Mouse (Mus musculus) neural tube, embryonic 15.5 days (tissue): Measurements from ENCODE around the gene Tspan18. TPM values are rescaled to one million over a fixed set of nuclear protein-coding genes. Genes with fewer than 3 reads are reported as not detected.
A peak's percentile ranks its signal among the peaks of the same experiment; 100 is the strongest.

Experiments
- ATAC-seq: fragments of 200-750 bp; cut with Nextera tagmentation; 2 replicates; pipeline ENCODE4 v1.8.0; 2017; ENCODE audit warnings: mild to moderate bottlenecking, moderate TSS enrichment, moderate library complexity; ENCODE audit not compliant: low FRiP score
- H3K27ac ChIP-seq: fragments of 300-500 bp; sonication (generic); replicated peaks from 2 replicates; pipeline ENCODE4 v1.5.1; 2015; ENCODE audit warnings: mild to moderate bottlenecking, inconsistent platforms
- H3K27me3 ChIP-seq: fragments of 300-500 bp; sonication (generic); replicated peaks from 2 replicates; pipeline ENCODE4 v1.6.1; 2015; ENCODE audit warnings: inconsistent platforms
- H3K36me3 ChIP-seq: fragments of 300-500 bp; sonication (generic); 2 replicates; pipeline ENCODE4 v1.6.1; 2015; ENCODE audit warnings: inconsistent platforms
- H3K4me1 ChIP-seq: fragments of 300-500 bp; sonication (generic); 2 replicates; pipeline ENCODE4 v1.6.1; 2015; ENCODE audit warnings: inconsistent platforms
- H3K4me2 ChIP-seq: fragments of 300-500 bp; sonication (generic); 2 replicates; pipeline ENCODE4 v1.6.1; 2015; ENCODE audit warnings: inconsistent platforms, mild to moderate bottlenecking, moderate library complexity
- H3K4me3 ChIP-seq: fragments of 300-500 bp; sonication (generic); replicated peaks from 2 replicates; pipeline ENCODE4 v1.5.1; 2015; ENCODE audit warnings: mild to moderate bottlenecking, inconsistent platforms
- H3K9ac ChIP-seq: fragments of 300-500 bp; sonication (generic); replicated peaks from 2 replicates; pipeline ENCODE4 v1.6.1; 2015; ENCODE audit warnings: mild to moderate bottlenecking, inconsistent platforms
- H3K9me3 ChIP-seq: fragments of 300-500 bp; sonication (generic); replicated peaks from 2 replicates; pipeline ENCODE4 v1.6.1; 2016; ENCODE audit warnings: inconsistent platforms
- WGBS: fragments of 180-500 bp; shearing (Covaris S2); methylation state at CpG from one replicate; pipeline ENCODE4 v1.1.7; 2015; ENCODE audit warnings: mixed read lengths; 5-methylcytosine and 5-hydroxymethylcytosine counted together
- polyA plus RNA-seq: library from polyadenylated mRNA; unstranded; fragments of >200 nt; fragmentation: Nextera tagmentation; extraction: Ambion mirVana; gene quantifications from 2 replicates; pipeline ENCODE4 v1.2.1, GENCODE M21; 2015

Gene Tspan18
- polyA plus RNA-seq, 1 experiment from 2014 or later, result 22.0 TPM

- Histone ChIP-seq H3K9me3 (no peaks in the 10 kb centered on the region), H3K27me3 (no peaks in the 10 kb centered on the region), H3K4me3 (no peak overlapping the region), H3K36me3 (no peaks in the 10 kb centered on the region), H3K9ac (no peak overlapping the region), H3K4me2 (no peak overlapping the region), H3K4me1 (peaks cover 67% of the 10 kb centered on the region), H3K27ac (no peak overlapping the region)
- ATAC-seq, result no peak
- WGBS, result 74% methylated on average over 7 of the region's 7 CpGs
Measured at GRCm38 (mm10) chr2:93250611-93251010, 83.7 kb downstream of the Tspan18 start.

GRCm38 (mm10) chr2:93249058-93249457 lies 85.2 kb downstream of the Tspan18 start:
- Histone ChIP-seq H3K4me2 (no peak overlapping the region), H3K4me3 (no peak overlapping the region), H3K27ac (peak overlapping the region; percentile 72), H3K27me3 (no peaks in the 10 kb centered on the region), H3K9ac (no peak overlapping the region), H3K36me3 (no peaks in the 10 kb centered on the region), H3K4me1 (peaks cover 72% of the 10 kb centered on the region), H3K9me3 (no peaks in the 10 kb centered on the region)
- no peak for ATAC-seq
- WGBS, result 49% methylated on average over 6 of the region's 6 CpGs

GRCm38 (mm10) chr2:93244090-93244443 lies 90.2 kb downstream of the Tspan18 start:
- Histone ChIP-seq H3K9ac (no peak overlapping the region), H3K4me2 (no peak overlapping the region), H3K9me3 (no peaks in the 10 kb centered on the region), H3K4me3 (no peak overlapping the region), H3K36me3 (no peaks in the 10 kb centered on the region), H3K4me1 (peaks cover 52% of the 10 kb centered on the region), H3K27ac (no peak overlapping the region), H3K27me3 (no peaks in the 10 kb centered on the region)
- no peak for ATAC-seq
- WGBS, result 82% methylated on average over 8 of the region's 8 CpGs

DNA sequence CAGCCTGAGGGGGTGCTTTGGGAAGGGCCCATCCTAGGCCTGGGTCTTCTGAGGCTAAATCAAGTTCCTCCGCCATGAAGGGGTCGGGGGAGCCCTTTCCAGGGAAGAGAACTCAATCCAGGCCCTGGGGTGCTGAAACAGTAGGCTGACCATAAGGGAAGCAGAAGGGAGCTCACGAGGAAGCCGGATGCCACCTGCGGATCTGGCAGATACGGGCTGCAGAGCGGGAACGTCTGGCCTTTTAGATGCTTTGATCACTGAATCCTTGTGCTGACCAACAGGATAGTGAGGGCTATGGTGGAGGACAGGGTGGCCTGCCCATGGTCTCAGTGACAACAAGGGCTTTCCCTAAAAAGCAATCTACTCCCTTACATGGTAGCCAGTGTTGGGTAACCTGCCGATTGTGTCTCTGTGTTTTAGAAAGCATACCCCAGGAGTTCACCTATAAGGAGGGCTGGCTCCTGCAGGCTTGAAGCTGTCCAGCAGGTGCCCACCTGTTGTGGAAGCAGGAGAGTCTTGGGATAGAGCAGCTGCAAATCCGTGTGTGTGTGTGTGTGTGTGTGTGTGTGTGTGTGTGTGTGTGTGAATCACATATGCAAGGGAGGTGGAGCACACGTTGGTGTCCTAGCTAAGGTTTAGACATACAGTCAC lies 90.7 kb downstream of the Tspan18 start:
- no peak overlapping the region for H3K4me2 ChIP-seq
- WGBS, result 79% methylated on average over 11 of the region's 11 CpGs
- no peak for ATAC-seq
- H3K4me3 ChIP-seq, result no peak overlapping the region
- H3K4me1 ChIP-seq, result peaks cover 47% of the 10 kb centered on the region
- no peak overlapping the region for H3K9ac ChIP-seq
- no peak overlapping the region for H3K27ac ChIP-seq
- H3K36me3 ChIP-seq, result no peaks in the 10 kb centered on the region
- H3K9me3 ChIP-seq, result no peaks in the 10 kb centered on the region
- no peaks in the 10 kb centered on the region for H3K27me3 ChIP-seq

DNA sequence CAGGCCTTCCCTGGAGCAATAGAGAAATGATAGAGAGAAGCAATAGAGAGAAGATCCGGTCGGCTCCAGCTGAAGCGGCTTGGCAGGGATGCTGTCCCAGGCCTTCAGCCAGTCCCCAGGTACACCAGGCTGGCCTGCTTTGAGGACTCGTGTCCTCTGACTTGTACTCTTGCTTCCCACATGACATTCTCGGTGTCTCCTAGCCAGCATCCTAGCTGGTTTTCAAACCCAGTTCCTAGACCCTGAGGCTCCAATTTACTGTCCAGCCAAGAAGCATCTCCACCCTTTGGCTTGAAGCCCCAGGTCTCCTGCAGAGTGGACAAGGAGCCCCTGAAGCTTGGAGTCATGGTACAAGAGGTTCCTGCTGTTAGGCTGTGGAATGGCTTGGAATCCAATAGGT lies 92.1 kb downstream of the Tspan18 start:
- H3K27ac ChIP-seq, result no peak overlapping the region
- H3K4me3 ChIP-seq, result no peak overlapping the region
- H3K4me1 ChIP-seq, result peaks cover 33% of the 10 kb centered on the region
- no peaks in the 10 kb centered on the region for H3K27me3 ChIP-seq
- no peak overlapping the region for H3K9ac ChIP-seq
- no peak for ATAC-seq
- H3K36me3 ChIP-seq, result no peaks in the 10 kb centered on the region
- no peak overlapping the region for H3K4me2 ChIP-seq
- WGBS, result 65% methylated on average over 5 of the region's 5 CpGs
- H3K9me3 ChIP-seq, result no peaks in the 10 kb centered on the region

DNA sequence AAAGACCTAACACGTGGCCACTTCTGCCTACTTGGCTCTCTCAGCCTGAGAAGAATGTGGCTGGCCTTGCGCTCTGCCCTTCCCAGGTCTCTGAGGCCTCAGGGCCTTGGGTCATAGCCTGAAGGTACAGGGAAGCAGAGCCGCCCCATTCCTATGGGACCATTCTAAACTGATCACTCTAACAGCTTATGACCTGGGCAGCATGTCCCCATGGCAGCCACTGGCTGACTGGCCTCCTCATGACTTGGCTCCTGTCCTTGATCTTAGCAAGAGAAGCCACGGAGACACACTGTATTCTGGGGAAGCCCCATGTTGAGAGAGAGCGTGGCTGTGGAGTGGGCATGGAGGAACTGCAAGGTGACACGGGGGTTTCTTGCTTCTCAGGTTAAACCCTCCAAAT lies 95.4 kb downstream of the Tspan18 start:
- Histone ChIP-seq H3K36me3 (no peaks in the 10 kb centered on the region), H3K9ac (no peak overlapping the region), H3K4me1 (peaks cover 16% of the 10 kb centered on the region), H3K9me3 (no peaks in the 10 kb centered on the region), H3K4me2 (no peak overlapping the region), H3K4me3 (no peak overlapping the region), H3K27me3 (no peaks in the 10 kb centered on the region), H3K27ac (no peak overlapping the region)
- no peak for ATAC-seq
- WGBS, result 86% methylated on average over 6 of the region's 6 CpGs

DNA sequence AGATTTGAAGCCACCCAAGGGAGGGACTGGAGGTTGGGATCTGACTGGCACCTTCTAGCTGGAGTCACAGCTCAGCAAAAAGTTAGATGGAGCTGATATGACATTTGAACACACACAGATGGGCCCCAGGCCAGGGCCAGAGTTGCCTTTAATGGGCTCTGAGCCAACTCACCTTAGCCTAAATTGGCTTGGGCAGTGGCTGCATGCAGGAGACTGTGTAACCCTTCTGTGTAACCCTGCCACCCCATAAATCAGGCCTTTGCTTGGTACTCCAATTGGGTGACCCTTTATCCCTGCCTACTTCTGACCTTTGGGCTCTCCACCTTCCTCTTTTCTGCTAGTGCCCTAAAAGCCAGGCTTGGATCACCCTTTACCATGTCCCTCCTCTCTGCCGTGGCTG lies 97.2 kb downstream of the Tspan18 start:
- ATAC-seq, result no peak

GRCm38 (mm10) chr2:93232141-93232540 lies 102.2 kb downstream of the Tspan18 start:
- H3K9ac ChIP-seq, result no peak overlapping the region
- H3K4me2 ChIP-seq, result no peak overlapping the region
- H3K27me3 ChIP-seq, result no peaks in the 10 kb centered on the region
- H3K36me3 ChIP-seq, result no peaks in the 10 kb centered on the region
- no peak overlapping the region for H3K4me3 ChIP-seq
- peaks cover 38% of the 10 kb centered on the region for H3K4me1 ChIP-seq
- WGBS, result 79% methylated on average over 1 of the region's 1 CpGs
- no peak overlapping the region for H3K27ac ChIP-seq
- no peaks in the 10 kb centered on the region for H3K9me3 ChIP-seq
- ATAC-seq, result no peak

More for the DNA sequence above, 97.2 kb downstream of the Tspan18 start:
- no peak overlapping the region for H3K4me2 ChIP-seq
- peaks cover 9% of the 10 kb centered on the region for H3K4me1 ChIP-seq
- no peaks in the 10 kb centered on the region for H3K27me3 ChIP-seq
- no peak overlapping the region for H3K9ac ChIP-seq
- H3K27ac ChIP-seq, result no peak overlapping the region
- no peak overlapping the region for H3K4me3 ChIP-seq
- no peaks in the 10 kb centered on the region for H3K9me3 ChIP-seq
- WGBS, result 86% methylated on average over 1 of the region's 1 CpGs
- H3K36me3 ChIP-seq, result no peaks in the 10 kb centered on the region

DNA sequence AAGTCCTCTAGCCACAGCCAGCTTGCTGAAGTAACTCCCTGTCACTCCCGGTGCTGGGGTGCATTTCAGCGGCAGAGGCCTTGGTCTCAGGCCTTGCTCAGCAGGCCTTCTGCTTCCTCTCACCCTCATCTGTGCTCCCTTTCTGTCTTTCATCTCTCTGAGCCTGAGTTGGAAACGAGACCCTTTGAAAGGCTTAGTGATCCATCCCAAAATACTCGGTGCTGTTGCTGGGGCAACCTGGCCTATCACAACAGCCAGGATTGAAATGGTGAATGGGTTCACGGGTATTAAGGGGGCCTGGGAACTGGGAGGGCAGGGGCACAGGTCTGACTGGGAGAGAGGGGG lies 105.9 kb downstream of the Tspan18 start:
- Histone ChIP-seq H3K36me3 (no peaks in the 10 kb centered on the region), H3K9me3 (no peaks in the 10 kb centered on the region), H3K4me2 (no peak overlapping the region), H3K27me3 (no peaks in the 10 kb centered on the region), H3K9ac (0 out of 2 replicates have a peak overlapping the region, but pooled peaks have one; percentile 10), H3K4me3 (no peak overlapping the region), H3K27ac (peak overlapping the region; percentile 70), H3K4me1 (peaks cover 56% of the 10 kb centered on the region)
- peak; percentile 14; the same call in 1 of the 2 replicates for ATAC-seq
- WGBS, result 8% methylated on average over 5 of the region's 5 CpGs

GRCm38 (mm10) chr2:93227713-93228479 lies 106.4 kb downstream of the Tspan18 start:
- Histone ChIP-seq H3K9ac (0 out of 2 replicates have a peak overlapping the region, but pooled peaks have one; percentile 10), H3K36me3 (no peaks in the 10 kb centered on the region), H3K27me3 (no peaks in the 10 kb centered on the region), H3K9me3 (no peaks in the 10 kb centered on the region), H3K4me3 (no peak overlapping the region), H3K4me1 (peaks cover 57% of the 10 kb centered on the region), H3K4me2 (0 out of 2 replicates have a peak overlapping the region, but pooled peaks have one; percentile 36), H3K27ac (peak overlapping the region; percentile 70)
- peak; percentile 76 for ATAC-seq
- 14% methylated on average over 9 of the region's 9 CpGs for WGBS

DNA sequence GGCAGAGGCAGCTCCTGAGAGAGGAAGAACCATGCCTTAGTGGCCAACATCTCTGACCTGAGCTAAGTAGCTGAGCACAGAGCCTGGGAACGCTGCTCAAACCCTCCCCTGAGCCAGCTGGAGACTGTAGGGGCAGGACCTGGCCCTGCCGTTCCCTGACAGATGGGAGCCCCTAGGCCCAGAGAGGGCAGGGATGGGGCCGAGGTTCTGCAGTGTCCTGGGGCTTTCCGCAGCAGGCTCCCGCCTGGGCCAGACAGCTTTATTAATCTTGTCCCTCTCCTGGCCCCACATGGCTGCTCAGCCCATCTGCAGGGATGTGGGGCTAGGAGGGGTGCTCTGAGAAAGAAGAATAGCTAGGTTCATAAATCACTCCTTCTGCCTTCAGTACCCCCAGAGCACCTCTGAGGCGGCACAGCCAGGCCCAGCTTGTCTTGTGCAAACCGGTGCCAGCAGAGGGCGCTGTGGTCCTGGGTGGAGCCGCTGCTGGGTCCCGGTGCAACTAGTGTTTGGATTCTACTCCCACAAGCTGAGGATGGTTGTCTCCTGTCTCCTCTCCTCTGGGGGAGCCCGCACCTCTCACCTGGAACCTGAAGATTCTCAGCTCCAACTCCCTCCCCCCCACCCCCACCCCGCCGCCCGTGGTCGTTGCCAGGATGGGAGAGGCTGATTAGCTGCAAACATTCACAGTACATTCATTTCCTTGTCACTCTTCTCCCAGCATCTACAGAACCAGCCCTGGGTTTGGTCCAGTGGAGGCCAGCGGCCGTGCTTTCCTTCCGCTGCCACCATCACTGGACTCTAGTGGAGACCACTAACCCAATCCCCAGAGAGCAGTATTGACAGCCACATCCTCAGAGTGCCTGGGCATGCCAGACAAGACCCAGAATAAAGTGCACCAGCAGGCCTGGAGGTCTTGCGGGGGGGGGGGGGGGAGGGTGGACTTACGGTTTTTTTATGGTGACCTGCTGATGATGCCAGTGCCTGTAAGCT lies 107.4 kb downstream of the Tspan18 start:
- Histone ChIP-seq H3K4me3 (no peak overlapping the region), H3K4me2 (peak overlapping the region; percentile 36), H3K9ac (peak overlapping the region; percentile 6; the same call in 1 of the 2 replicates), H3K4me1 (peaks cover 57% of the 10 kb centered on the region), H3K9me3 (no peaks in the 10 kb centered on the region), H3K27ac (peak overlapping the region; percentile 68), H3K27me3 (no peaks in the 10 kb centered on the region), H3K36me3 (no peaks in the 10 kb centered on the region)
- 4% methylated on average over 19 of the region's 20 CpGs for WGBS
- peak; percentile 65 for ATAC-seq
